Mouse (Mus musculus): ENCODE measurements around the gene Tbc1d2. TPM values are rescaled to one million over a fixed set of nuclear protein-coding genes. Genes with fewer than 3 reads are reported as not detected.
"Not testable (repeated sequence)": the region's sequence is repeated elsewhere in the genome, so short reads cannot be mapped to it uniquely, and the experiment has no call there.

The Tbc1d2 gene
- total RNA-seq, 2 experiments from 2014 or later, result 1.6 to 1.8 TPM

- DNase-seq (ENCODE audit: low spot score in 2 of 2), result no peak
Measured at GRCm38 (mm10) chr4:46602704-46603103, 47.3 kb downstream of the Tbc1d2 start.

GRCm38 (mm10) chr4:46601844-46602423 lies 48.1 kb downstream of the Tbc1d2 start, which contains the start of gene Coro2a:
TSS of gene Coro2a (minus strand) at chr4:46602202.
- DNase-seq (ENCODE audit: low spot score in 2 of 2), result peak; percentile 66 to 82

- DNase-seq (ENCODE audit: low spot score in 2 of 2), result peak in 1 of 2 experiments; percentile 26
Measured at GRCm38 (mm10) chr4:46601258-46601843, 48.7 kb downstream of the Tbc1d2 start.

GRCm38 (mm10) chr4:46600473-46601257 lies 49.3 kb downstream of the Tbc1d2 start:
- peak in 1 of 2 experiments; percentile 13 for DNase-seq (ENCODE audit: low spot score in 2 of 2)

GRCm38 (mm10) chr4:46599609-46600008 lies 50.4 kb downstream of the Tbc1d2 start:
- DNase-seq (ENCODE audit: low spot score in 2 of 2), result not testable (repeated sequence)

GRCm38 (mm10) chr4:46598981-46599380 lies 51.0 kb downstream of the Tbc1d2 start:
- DNase-seq (ENCODE audit: low spot score in 2 of 2), result peak in 1 of 2 experiments; percentile 8

- DNase-seq (ENCODE audit: low spot score in 2 of 2), result peak in 1 of 2 experiments; percentile 8
Measured at GRCm38 (mm10) chr4:46598111-46598510, 51.9 kb downstream of the Tbc1d2 start.

GRCm38 (mm10) chr4:46597286-46597961 lies 52.6 kb downstream of the Tbc1d2 start:
- peak in 1 of 2 experiments; percentile 7 for DNase-seq (ENCODE audit: low spot score in 2 of 2)

- peak in 1 of 2 experiments; percentile 14 for DNase-seq (ENCODE audit: low spot score in 2 of 2)
Measured at GRCm38 (mm10) chr4:46596398-46596797, 53.6 kb downstream of the Tbc1d2 start.

GRCm38 (mm10) chr4:46594131-46594530 lies 55.9 kb downstream of the Tbc1d2 start:
- peak; percentile 5 to 10 for DNase-seq (ENCODE audit: low spot score in 2 of 2)

GRCm38 (mm10) chr4:46593472-46593871 lies 56.5 kb downstream of the Tbc1d2 start:
- peak; percentile 4 to 14 for DNase-seq (ENCODE audit: low spot score in 2 of 2)

GRCm38 (mm10) chr4:46591833-46592520 lies 58.0 kb downstream of the Tbc1d2 start:
- peak; percentile 18 to 43 for DNase-seq (ENCODE audit: low spot score in 2 of 2)

- no peak for DNase-seq (ENCODE audit: low spot score in 2 of 2)
Measured at GRCm38 (mm10) chr4:46590810-46591209, 59.2 kb downstream of the Tbc1d2 start.

- peak; percentile 3 to 8 for DNase-seq (ENCODE audit: low spot score in 2 of 2)
Measured at GRCm38 (mm10) chr4:46589946-46590684, 59.9 kb downstream of the Tbc1d2 start.

GRCm38 (mm10) chr4:46589151-46589550 lies 60.9 kb downstream of the Tbc1d2 start:
- DNase-seq (ENCODE audit: low spot score in 2 of 2), result peak; percentile 5 to 14

- DNase-seq (ENCODE audit: low spot score in 2 of 2), result peak; percentile 3 to 5
Measured at GRCm38 (mm10) chr4:46586473-46586872, 63.5 kb downstream of the Tbc1d2 start.

GRCm38 (mm10) chr4:46585811-46586190 lies 64.2 kb downstream of the Tbc1d2 start:
- DNase-seq (ENCODE audit: low spot score in 2 of 2), result peak; percentile 5 to 7

- peak; percentile 4 to 12 for DNase-seq (ENCODE audit: low spot score in 2 of 2)
Measured at GRCm38 (mm10) chr4:46585041-46585810, 64.8 kb downstream of the Tbc1d2 start.

- not testable (repeated sequence) for DNase-seq (ENCODE audit: low spot score in 2 of 2)
Measured at GRCm38 (mm10) chr4:46584536-46584935, 65.5 kb downstream of the Tbc1d2 start.

All from gastrocnemius, postnatal 4 days (tissue).